Mouse (Mus musculus) intestine, embryonic 14.5 days (tissue): ENCODE measurements around the gene Tgif2. TPM values are rescaled to one million over a fixed set of nuclear protein-coding genes. Genes with fewer than 3 reads are reported as not detected.
"Not testable (repeated sequence)": the region's sequence is repeated elsewhere in the genome, so short reads cannot be mapped to it uniquely, and the experiment has no call there.

Experiments
- ATAC-seq: fragments of 200-750 bp; cut with Nextera tagmentation; replicated peaks from 2 replicates; pipeline ENCODE4 v1.8.0; 2017; ENCODE audit warnings: low read depth, moderate number of reproducible peaks, moderate TSS enrichment, moderate library complexity; ENCODE audit not compliant: low FRiP score, low TSS enrichment
- DNase-seq: peaks from one replicate; pipeline ENCODE4 v3.0.0-alpha.2; 2018; ENCODE audit warnings: low spot score
- H3K27ac ChIP-seq: fragments of 300-500 bp; sonication (generic); 2 replicates; pipeline ENCODE4 v1.5.1; 2014; ENCODE audit warnings: low read depth, mild to moderate bottlenecking, control low read depth
- H3K27me3 ChIP-seq: fragments of 300-500 bp; sonication (generic); replicated peaks from 2 replicates; pipeline ENCODE4 v1.6.1; 2014; ENCODE audit warnings: low read length, control low read depth; ENCODE audit not compliant: control insufficient read depth, insufficient read depth
- H3K36me3 ChIP-seq: fragments of 300-500 bp; sonication (generic); 2 replicates; pipeline ENCODE4 v1.6.1; 2014; ENCODE audit warnings: low read length, control low read depth; ENCODE audit not compliant: control insufficient read depth, insufficient read depth
- H3K4me1 ChIP-seq: fragments of 300-500 bp; sonication (generic); replicated peaks from 2 replicates; pipeline ENCODE4 v1.6.1; 2014; ENCODE audit warnings: low read length, control low read depth, mixed read lengths; ENCODE audit not compliant: control insufficient read depth, insufficient read depth
- H3K4me2 ChIP-seq: fragments of 300-500 bp; sonication (generic); 2 replicates; pipeline ENCODE4 v1.6.1; 2014; ENCODE audit warnings: low read length
- H3K4me3 ChIP-seq: fragments of 300-500 bp; sonication (generic); 2 replicates; pipeline ENCODE4 v1.5.1; 2014; ENCODE audit warnings: low read depth, low read length, control low read depth, mixed read lengths
- H3K9ac ChIP-seq: fragments of 300-500 bp; sonication (generic); 2 replicates; pipeline ENCODE4 v1.6.1; 2014; ENCODE audit warnings: mild to moderate bottlenecking, low read length
- H3K9me3 ChIP-seq: fragments of 300-500 bp; sonication (generic); 2 replicates; pipeline ENCODE4 v1.6.1; 2016; ENCODE audit warnings: low read length, control low read depth; ENCODE audit not compliant: control insufficient read depth
- WGBS: fragments of 180-500 bp; shearing (Covaris S2); extraction: QIAGEN DNeasy Blood & Tissue Kit; methylation state at CpG from one replicate; pipeline ENCODE4 v1.1.7; 2014; 5-methylcytosine and 5-hydroxymethylcytosine counted together
- polyA plus RNA-seq: library from polyadenylated mRNA; unstranded; fragments of >200 nt; fragmentation: Nextera tagmentation; extraction: Ambion mirVana; gene quantifications from 2 replicates; pipeline ENCODE4 v1.2.1, GENCODE M21; 2014

Tgif2 gene
- polyA plus RNA-seq, 1 experiment from 2014 or later = 61.4 TPM

DNA sequence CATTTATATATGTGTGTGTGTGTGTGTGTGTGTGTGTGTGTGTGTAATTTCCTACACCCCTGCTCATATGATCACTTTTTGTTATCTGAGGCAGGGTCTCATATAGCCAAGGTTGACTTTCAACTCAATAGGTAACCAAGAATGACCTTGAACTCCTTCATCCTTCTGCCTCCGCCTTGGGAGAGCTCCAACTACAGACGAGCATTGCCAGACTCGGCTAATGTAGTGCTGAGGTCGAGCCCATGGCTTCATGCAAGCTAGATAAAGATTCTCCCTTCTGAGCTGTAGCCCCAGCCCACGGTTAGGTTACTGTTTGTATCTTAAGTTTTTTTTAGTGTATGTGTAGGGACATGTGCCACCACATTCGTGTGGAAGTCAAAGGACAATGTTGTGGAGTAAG, 62.1 kb downstream of the Tgif2 start:
- DNase-seq (no peak), ATAC-seq (no peak)
- H3K9me3 ChIP-seq = no peaks in the 10 kb centered on the region
- H3K4me1 ChIP-seq = no peaks in the 10 kb centered on the region
- H3K36me3 ChIP-seq = no peaks in the 10 kb centered on the region
- no peak overlapping the region for H3K9ac ChIP-seq
- 74% methylated on average over 6 of the region's 6 CpGs for WGBS
- no peak overlapping the region for H3K27ac ChIP-seq
- H3K4me2 ChIP-seq = no peak overlapping the region
- H3K27me3 ChIP-seq = no peaks in the 10 kb centered on the region
- H3K4me3 ChIP-seq = no peak overlapping the region

DNA sequence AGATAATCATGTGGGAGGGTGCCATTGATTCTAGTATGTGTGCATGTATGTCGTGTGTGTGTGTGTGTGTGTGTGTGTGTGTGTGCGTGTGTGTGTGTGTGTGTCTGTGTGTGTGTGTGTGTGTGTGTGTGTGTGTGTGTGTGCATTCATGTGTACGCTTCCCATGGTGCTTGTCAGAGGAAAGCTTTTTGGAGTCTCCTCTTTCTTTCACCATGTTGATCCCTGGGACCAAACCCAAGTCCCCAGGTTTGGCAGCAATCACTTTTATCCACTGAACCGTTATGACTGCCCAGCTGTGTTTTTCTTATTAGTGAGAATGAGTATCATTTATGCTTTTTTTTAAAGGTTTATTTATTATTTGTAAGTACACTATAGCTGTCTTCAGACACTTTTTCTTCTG, 62.6 kb downstream of the Tgif2 start:
- H3K27ac ChIP-seq, H3K4me2 ChIP-seq, ATAC-seq, H3K36me3 ChIP-seq, H3K4me1 ChIP-seq, DNase-seq, H3K9ac ChIP-seq, H3K27me3 ChIP-seq, H3K4me3 ChIP-seq, H3K9me3 ChIP-seq: not testable (repeated sequence)
- 68% methylated on average over 4 of the region's 4 CpGs for WGBS

DNA sequence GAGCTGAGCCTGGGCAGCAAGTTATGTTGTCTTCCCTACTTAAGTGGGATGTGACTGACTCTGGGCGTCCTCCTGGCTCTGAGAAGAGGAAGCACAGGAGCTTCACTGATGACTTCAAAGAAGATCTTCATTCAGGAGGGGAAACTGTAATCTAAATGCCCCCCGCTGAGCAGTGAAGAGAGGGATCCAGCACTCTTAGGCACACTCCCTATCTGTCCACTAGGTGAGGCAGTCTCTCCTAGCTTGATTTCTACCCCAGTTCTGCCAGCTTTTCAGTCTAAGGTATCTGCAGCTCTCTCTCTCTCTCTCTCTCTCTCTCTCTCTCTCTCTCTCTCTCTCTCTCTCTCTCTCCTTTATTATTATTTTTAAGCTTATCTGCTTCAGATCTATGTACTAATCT, 63.6 kb downstream of the Tgif2 start:
- WGBS = 28% methylated on average over 2 of the region's 2 CpGs

More for the DNA sequence above, 63.6 kb downstream of the Tgif2 start:
- DNase-seq = no peak
- H3K27me3 ChIP-seq = no peaks in the 10 kb centered on the region
- H3K27ac ChIP-seq = no peak overlapping the region
- no peak overlapping the region for H3K4me3 ChIP-seq
- no peaks in the 10 kb centered on the region for H3K36me3 ChIP-seq
- no peaks in the 10 kb centered on the region for H3K9me3 ChIP-seq
- no peak for ATAC-seq
- no peaks in the 10 kb centered on the region for H3K4me1 ChIP-seq
- H3K4me2 ChIP-seq = no peak overlapping the region
- H3K9ac ChIP-seq = no peak overlapping the region

Other genes with a start within 250 kb of the Tgif2 start
- 74.8 and 85.4 TPM in 2 replicates for gene Dlgap4, start 226.3 kb upstream of the Tgif2 start, polyA plus RNA-seq
- gene Myl9, start 64.6 kb upstream of the Tgif2 start, polyA plus RNA-seq = 1,449 and 1,579 TPM in 2 replicates
- gene 4930518I15Rik, start 17.9 kb downstream of the Tgif2 start, polyA plus RNA-seq = 6.3 and 8.9 TPM in 2 replicates
- 253 and 276 TPM in 2 replicates for gene Rab5if, start 23.1 kb downstream of the Tgif2 start, polyA plus RNA-seq
- gene Sla2, start 47.2 kb downstream of the Tgif2 start, polyA plus RNA-seq = 0.40 and 0.51 TPM in 2 replicates
- 36.7 and 41.4 TPM in 2 replicates for gene Ndrg3, start 152.0 kb downstream of the Tgif2 start, polyA plus RNA-seq
- 31.6 and 36.4 TPM in 2 replicates for gene Dsn1, start 167.1 kb downstream of the Tgif2 start, polyA plus RNA-seq
- 4.7 and 6.1 TPM in 2 replicates for gene Soga1, start 239.2 kb downstream of the Tgif2 start, polyA plus RNA-seq
- gene Tldc2, start 247.0 kb downstream of the Tgif2 start, polyA plus RNA-seq = not detected in 2 replicates